Mouse (Mus musculus) embryonic facial prominence, embryonic 11.5 days (tissue): ENCODE measurements around the gene Esm1. TPM values are rescaled to one million over a fixed set of nuclear protein-coding genes. Genes with fewer than 3 reads are reported as not detected.
"Not testable (repeated sequence)": the region's sequence is repeated elsewhere in the genome, so short reads cannot be mapped to it uniquely, and the experiment has no call there.

ENCODE experiments used
- ATAC-seq: fragments of 200-750 bp; cut with Nextera tagmentation; replicated peaks from 2 replicates; pipeline ENCODE4 v1.8.0; 2017; ENCODE audit warnings: low read depth; ENCODE audit not compliant: insufficient number of reproducible peaks, low FRiP score, low TSS enrichment
- DNase-seq: peaks from one replicate; pipeline ENCODE4 v3.0.0-alpha.2; 2015; ENCODE audit warnings: low spot score
- H3K27ac ChIP-seq: fragments of 300-500 bp; sonication (generic); replicated peaks from 2 replicates; pipeline ENCODE4 v1.5.1; 2014; ENCODE audit warnings: mild to moderate bottlenecking, low read depth, low read length, control low read depth
- H3K27me3 ChIP-seq: fragments of 300-500 bp; sonication (generic); 2 replicates; pipeline ENCODE4 v1.6.1; 2014; ENCODE audit warnings: mild to moderate bottlenecking, low read length, moderate library complexity, mixed read lengths; ENCODE audit not compliant: control insufficient read depth, insufficient read depth
- H3K36me3 ChIP-seq: fragments of 300-500 bp; sonication (generic); replicated peaks from 2 replicates; pipeline ENCODE4 v1.6.1; 2014; ENCODE audit warnings: low read depth, mild to moderate bottlenecking, low read length, moderate library complexity, mixed read lengths; ENCODE audit not compliant: control insufficient read depth, insufficient read depth
- H3K4me1 ChIP-seq: fragments of 300-500 bp; sonication (generic); 2 replicates; pipeline ENCODE4 v1.6.1; 2014; ENCODE audit warnings: low read length, mixed read lengths; ENCODE audit not compliant: control insufficient read depth, insufficient read depth
- H3K4me2 ChIP-seq: fragments of 300-500 bp; sonication (generic); 2 replicates; pipeline ENCODE4 v1.6.1; 2014; ENCODE audit warnings: low read depth, mild to moderate bottlenecking, control low read depth, low read length, moderate library complexity
- H3K4me3 ChIP-seq: fragments of 300-500 bp; sonication (generic); 2 replicates; pipeline ENCODE4 v1.5.1; 2014; ENCODE audit warnings: low read depth, low read length, control low read depth
- H3K9ac ChIP-seq: fragments of 300-500 bp; sonication (generic); replicated peaks from 2 replicates; pipeline ENCODE4 v1.6.1; 2014; ENCODE audit warnings: mild to moderate bottlenecking, control low read depth, low read length
- H3K9me3 ChIP-seq: fragments of 300-500 bp; sonication (generic); replicated peaks from 2 replicates; pipeline ENCODE4 v1.6.1; 2016; ENCODE audit warnings: mild to moderate bottlenecking, low read length, inconsistent platforms, mixed read lengths; ENCODE audit not compliant: control insufficient read depth
- WGBS: fragments of 180-500 bp; shearing (Covaris S2); extraction: QIAGEN DNeasy Blood & Tissue Kit; methylation state at CpG from one replicate; pipeline ENCODE4 v1.1.7; 2014; 5-methylcytosine and 5-hydroxymethylcytosine counted together
- polyA plus RNA-seq: library from polyadenylated mRNA; unstranded; fragments of >200 nt; fragmentation: Nextera tagmentation; extraction: Ambion mirVana; gene quantifications from 2 replicates; pipeline ENCODE4 v1.2.1, GENCODE M21; 2014

Esm1 gene
- polyA plus RNA-seq, 1 experiment from 2014 or later = 2.3 TPM

GRCm38 (mm10) chr13:113245025-113245424 lies 35.6 kb downstream of the Esm1 start:
- no peaks in the 10 kb centered on the region for H3K4me1 ChIP-seq
- no peaks in the 10 kb centered on the region for H3K27me3 ChIP-seq
- ATAC-seq = no peak
- DNase-seq = no peak
- H3K27ac ChIP-seq = no peak overlapping the region
- no peaks in the 10 kb centered on the region for H3K36me3 ChIP-seq
- H3K4me3 ChIP-seq = no peak overlapping the region
- H3K9ac ChIP-seq = no peak overlapping the region
- WGBS = 85% methylated on average over 8 of the region's 8 CpGs
- no peak overlapping the region for H3K4me2 ChIP-seq
- no peaks in the 10 kb centered on the region for H3K9me3 ChIP-seq

- H3K9ac ChIP-seq, H3K9me3 ChIP-seq, H3K27ac ChIP-seq, H3K36me3 ChIP-seq, H3K4me3 ChIP-seq, ATAC-seq, DNase-seq, H3K27me3 ChIP-seq, H3K4me2 ChIP-seq, H3K4me1 ChIP-seq: not testable (repeated sequence)
- 79% methylated on average over 6 of the region's 7 CpGs for WGBS
Measured at GRCm38 (mm10) chr13:113252580-113252979, 43.1 kb downstream of the Esm1 start.

- H3K4me3 ChIP-seq = no peak overlapping the region
- no peaks in the 10 kb centered on the region for H3K9me3 ChIP-seq
- H3K4me1 ChIP-seq = no peaks in the 10 kb centered on the region
- no peak overlapping the region for H3K4me2 ChIP-seq
- WGBS = 92% methylated on average over 2 of the region's 2 CpGs
- H3K27ac ChIP-seq = no peak overlapping the region
- no peak overlapping the region for H3K9ac ChIP-seq
- H3K27me3 ChIP-seq = no peaks in the 10 kb centered on the region
- no peak for DNase-seq
- no peak for ATAC-seq
- no peaks in the 10 kb centered on the region for H3K36me3 ChIP-seq
Measured at GRCm38 (mm10) chr13:113256766-113257165, 47.3 kb downstream of the Esm1 start.

GRCm38 (mm10) chr13:113257190-113257589 lies 47.7 kb downstream of the Esm1 start:
- H3K4me2 ChIP-seq = no peak overlapping the region
- H3K27me3 ChIP-seq = no peaks in the 10 kb centered on the region
- H3K9ac ChIP-seq = no peak overlapping the region
- no peak overlapping the region for H3K4me3 ChIP-seq
- H3K27ac ChIP-seq = no peak overlapping the region
- ATAC-seq = no peak
- DNase-seq = no peak
- H3K9me3 ChIP-seq = no peaks in the 10 kb centered on the region
- H3K4me1 ChIP-seq = no peaks in the 10 kb centered on the region
- WGBS = 37% methylated on average over 5 of the region's 5 CpGs
- H3K36me3 ChIP-seq = no peaks in the 10 kb centered on the region

GRCm38 (mm10) chr13:113259237-113259636 lies 49.8 kb downstream of the Esm1 start:
- no peak for ATAC-seq
- Histone ChIP-seq H3K27me3 (no peaks in the 10 kb centered on the region), H3K9ac (no peak overlapping the region), H3K4me1 (no peaks in the 10 kb centered on the region), H3K4me3 (no peak overlapping the region), H3K36me3 (no peaks in the 10 kb centered on the region), H3K27ac (no peak overlapping the region), H3K9me3 (no peaks in the 10 kb centered on the region), H3K4me2 (no peak overlapping the region)
- DNase-seq = no peak
- 89% methylated on average over 5 of the region's 5 CpGs for WGBS

- H3K4me3 ChIP-seq = no peak overlapping the region
- no peaks in the 10 kb centered on the region for H3K9me3 ChIP-seq
- 89% methylated on average over 12 of the region's 12 CpGs for WGBS
- no peaks in the 10 kb centered on the region for H3K4me1 ChIP-seq
- no peaks in the 10 kb centered on the region for H3K36me3 ChIP-seq
- ATAC-seq (no peak), DNase-seq (no peak)
- no peaks in the 10 kb centered on the region for H3K27me3 ChIP-seq
- no peak overlapping the region for H3K9ac ChIP-seq
- H3K4me2 ChIP-seq = no peak overlapping the region
- no peak overlapping the region for H3K27ac ChIP-seq
Measured at GRCm38 (mm10) chr13:113262822-113263221, 53.4 kb downstream of the Esm1 start.

GRCm38 (mm10) chr13:113265257-113265656 lies 55.8 kb downstream of the Esm1 start:
- DNase-seq (peak; percentile 80), ATAC-seq (no peak)
- Histone ChIP-seq H3K4me1 (no peaks in the 10 kb centered on the region), H3K9ac (no peak overlapping the region), H3K4me2 (no peak overlapping the region), H3K9me3 (no peaks in the 10 kb centered on the region), H3K27me3 (no peaks in the 10 kb centered on the region), H3K36me3 (no peaks in the 10 kb centered on the region), H3K27ac (no peak overlapping the region), H3K4me3 (no peak overlapping the region)
- WGBS = 29% methylated on average over 13 of the region's 13 CpGs

- no peak overlapping the region for H3K4me2 ChIP-seq
- peak; percentile 90 for DNase-seq
- H3K9me3 ChIP-seq = no peaks in the 10 kb centered on the region
- 29% methylated on average over 9 of the region's 9 CpGs for WGBS
- no peak overlapping the region for H3K9ac ChIP-seq
- no peak overlapping the region for H3K4me3 ChIP-seq
- H3K27me3 ChIP-seq = no peaks in the 10 kb centered on the region
- no peaks in the 10 kb centered on the region for H3K4me1 ChIP-seq
- H3K36me3 ChIP-seq = no peaks in the 10 kb centered on the region
- no peak overlapping the region for H3K27ac ChIP-seq
- ATAC-seq = no peak
Measured at GRCm38 (mm10) chr13:113266495-113266951, 57.1 kb downstream of the Esm1 start.
